Mouse (Mus musculus) cerebellum, adult 2 months (tissue): Measurements from ENCODE around the gene Vps51.

Source experiments
- CTCF ChIP-seq: fragments of 200-500 bp; IDR thresholded peaks from 2 replicates; pipeline ENCODE4 v1.5.1; 2011; ENCODE audit warnings: low read depth, mild to moderate bottlenecking, control low read depth, low read length, moderate library complexity, borderline replicate concordance; ENCODE audit not compliant: insufficient read depth
- POLR2A ChIP-seq: fragments of 200-500 bp; IDR thresholded peaks from 2 replicates; pipeline ENCODE4 v1.6.1; 2011; ENCODE audit warnings: low read length, control low read depth, borderline replicate concordance; ENCODE audit not compliant: insufficient read depth

DNA sequence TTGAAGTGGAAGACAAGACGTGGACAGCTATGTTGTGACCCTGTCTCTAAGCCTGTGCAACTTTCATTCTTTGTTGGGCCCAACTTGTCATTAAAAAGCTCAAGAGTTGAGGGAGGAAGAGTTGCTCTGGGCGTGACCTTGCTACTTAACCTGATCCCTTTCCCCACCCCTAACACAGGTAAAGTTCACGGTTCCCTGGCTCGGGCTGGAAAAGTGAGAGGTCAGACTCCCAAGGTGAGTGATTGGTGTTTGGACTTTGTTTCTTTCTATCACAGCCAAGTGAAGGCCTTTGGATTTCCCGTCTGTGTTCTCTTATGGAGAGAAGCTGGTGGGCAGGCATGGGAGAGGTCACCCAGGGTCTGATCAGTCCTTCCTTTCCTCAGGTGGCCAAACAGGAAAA lies 18.1 kb downstream of the Vps51 start:
- TF ChIP-seq POLR2A = no peak
- no peak for TF ChIP-seq CTCF
